Mouse (Mus musculus): Measurements from ENCODE around the gene Dab2ip.

The Dab2ip gene

DNA sequence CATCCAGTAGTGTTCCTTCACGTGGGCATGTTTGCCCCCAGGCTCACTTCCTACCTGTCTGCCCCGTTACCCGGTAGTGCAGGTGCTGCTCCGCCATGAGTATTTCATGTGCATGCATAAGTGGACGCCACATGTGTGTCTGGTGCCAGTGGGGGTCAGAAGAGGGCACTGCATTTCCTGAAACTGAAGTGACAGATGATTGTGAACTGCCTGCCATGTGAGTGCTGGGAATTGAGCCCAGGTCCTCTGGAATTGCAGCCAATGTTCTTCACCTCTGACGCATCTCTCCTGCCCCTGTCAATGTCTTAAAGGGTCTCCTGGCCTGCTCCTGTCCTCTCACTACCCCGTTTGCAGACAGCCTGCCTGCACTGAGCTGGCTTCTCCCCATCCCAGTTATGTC is 143.9 kb downstream of the Dab2ip start:
- no peak for DNase-seq (ENCODE audit: extremely low read depth, insufficient read length, low spot score)

DNA sequence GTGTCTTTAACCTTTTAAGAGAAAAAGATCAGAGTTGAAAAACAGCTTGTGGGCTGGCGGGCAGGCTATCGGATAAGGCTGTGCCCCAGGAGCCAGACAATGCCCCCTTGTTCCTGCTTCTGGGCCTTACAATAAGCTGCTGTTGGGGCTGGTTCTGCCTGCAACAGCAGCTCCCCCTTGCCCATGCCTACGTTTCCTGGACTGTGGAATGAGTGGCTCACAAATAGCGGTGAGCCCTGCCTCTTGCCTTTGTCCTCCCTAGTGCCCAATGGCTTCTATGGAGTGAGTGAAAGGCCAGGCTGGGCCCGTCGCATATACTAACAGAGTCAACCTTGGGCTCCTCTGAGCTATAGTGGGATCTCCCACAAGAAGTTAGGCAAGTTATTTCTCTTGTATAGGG is 144.5 kb downstream of the Dab2ip start:
- no peak for DNase-seq (ENCODE audit: extremely low read depth, insufficient read length, low spot score)

DNA sequence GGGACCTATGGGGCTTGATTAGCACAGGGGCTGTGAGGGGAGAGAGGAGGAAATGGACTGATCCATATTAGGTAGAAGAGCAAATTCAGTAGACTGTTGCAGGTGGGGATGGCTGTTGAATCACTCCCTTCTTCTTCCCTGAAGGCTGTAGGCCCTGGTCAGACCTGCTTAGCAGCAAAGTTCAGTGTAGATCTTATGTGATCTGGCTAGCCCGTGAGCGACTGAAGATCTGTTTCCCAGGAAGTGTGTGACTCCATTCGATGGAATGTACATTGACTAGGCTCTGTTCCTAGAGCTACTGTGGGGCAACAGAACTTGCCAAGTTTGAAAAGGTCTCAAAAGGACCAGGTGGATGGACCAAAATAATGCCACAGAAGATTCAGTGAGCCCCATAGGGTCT is 145.2 kb downstream of the Dab2ip start:
- no peak for DNase-seq (ENCODE audit: extremely low read depth, insufficient read length, low spot score)

DNA sequence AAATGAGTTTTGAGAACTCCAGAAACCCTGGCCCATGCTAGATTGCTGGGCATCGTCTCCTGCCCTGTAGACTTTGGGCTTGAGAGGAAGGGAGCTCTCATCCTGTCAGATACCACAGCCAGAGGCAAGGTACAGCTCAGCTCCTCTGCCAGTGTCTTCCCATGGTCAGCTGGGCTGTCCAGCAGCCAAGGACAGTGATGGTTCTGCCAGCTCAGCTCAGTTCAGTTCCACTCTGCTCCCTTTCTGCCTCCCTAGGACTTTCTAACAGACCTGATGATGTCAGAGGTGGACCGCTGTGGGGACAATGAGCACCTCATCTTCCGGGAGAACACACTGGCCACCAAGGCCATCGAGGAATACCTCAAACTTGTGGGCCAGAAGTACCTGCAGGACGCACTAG is 154.5 kb downstream of the Dab2ip start:
- DNase-seq (ENCODE audit: extremely low read depth, insufficient read length, low spot score): no peak

DNA sequence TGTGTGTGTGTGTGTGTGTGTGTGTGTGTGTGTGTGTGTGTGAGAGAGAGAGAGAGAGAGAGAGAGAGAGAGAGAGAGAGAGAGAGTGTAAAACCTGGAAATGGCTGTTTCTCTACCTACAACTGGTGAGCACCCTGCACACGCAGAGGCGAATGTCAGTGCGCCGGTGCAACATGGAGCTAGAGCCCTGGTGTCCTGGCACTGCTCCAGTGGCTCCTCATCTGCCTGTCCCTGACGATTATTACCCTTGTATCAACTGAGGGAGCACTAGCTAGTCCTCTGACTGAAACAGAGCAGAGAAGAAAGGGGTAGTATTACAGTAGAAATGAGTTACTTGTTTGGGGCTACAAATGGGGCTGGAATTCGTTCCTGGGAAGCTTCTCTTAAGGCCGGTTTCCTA is 155.4 kb downstream of the Dab2ip start:
- no peak for DNase-seq (ENCODE audit: extremely low read depth, insufficient read length, low spot score)

DNA sequence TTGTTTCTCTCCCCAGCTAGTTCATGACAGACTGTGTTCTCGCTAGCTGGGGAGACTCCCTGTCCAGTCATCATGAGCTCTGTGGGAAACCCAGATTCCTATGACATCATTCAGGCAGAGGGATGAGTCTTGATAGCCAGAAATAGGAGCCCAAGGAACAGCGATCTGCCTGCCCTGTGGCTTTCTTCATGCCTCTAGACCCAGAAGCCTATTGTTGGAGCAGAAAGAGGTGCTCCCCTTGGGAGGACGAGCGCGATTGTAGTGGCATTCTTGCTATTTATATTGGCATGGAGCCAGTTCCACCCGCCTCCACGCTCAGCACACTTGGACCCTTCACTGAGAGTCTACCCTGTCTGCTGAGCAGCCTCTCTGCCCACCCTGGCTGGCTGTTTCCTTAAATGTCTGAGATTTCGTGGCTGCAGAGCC is 156.7 kb downstream of the Dab2ip start:
- no peak for DNase-seq (ENCODE audit: extremely low read depth, insufficient read length, low spot score)

DNA sequence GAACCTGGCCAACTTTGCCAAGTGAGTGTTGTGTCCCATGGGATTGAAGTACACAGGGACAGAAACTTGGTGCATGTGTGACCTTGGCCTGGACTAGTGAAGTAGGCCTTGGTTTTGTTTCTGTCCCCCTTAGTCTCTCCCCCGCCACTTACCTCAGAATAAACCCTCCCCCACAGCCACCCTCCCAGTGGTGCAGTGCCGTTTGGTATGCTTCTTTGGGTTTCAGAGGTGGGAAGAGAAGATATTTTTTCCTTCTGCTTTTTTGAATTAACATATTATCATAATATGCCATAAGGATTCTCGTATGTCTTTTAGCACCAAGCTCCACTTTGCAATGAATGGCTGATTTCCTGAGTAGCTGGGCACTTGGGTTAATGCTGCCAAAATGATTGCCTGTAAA is 157.4 kb downstream of the Dab2ip start:
- DNase-seq (ENCODE audit: extremely low read depth, insufficient read length, low spot score): no peak

DNA sequence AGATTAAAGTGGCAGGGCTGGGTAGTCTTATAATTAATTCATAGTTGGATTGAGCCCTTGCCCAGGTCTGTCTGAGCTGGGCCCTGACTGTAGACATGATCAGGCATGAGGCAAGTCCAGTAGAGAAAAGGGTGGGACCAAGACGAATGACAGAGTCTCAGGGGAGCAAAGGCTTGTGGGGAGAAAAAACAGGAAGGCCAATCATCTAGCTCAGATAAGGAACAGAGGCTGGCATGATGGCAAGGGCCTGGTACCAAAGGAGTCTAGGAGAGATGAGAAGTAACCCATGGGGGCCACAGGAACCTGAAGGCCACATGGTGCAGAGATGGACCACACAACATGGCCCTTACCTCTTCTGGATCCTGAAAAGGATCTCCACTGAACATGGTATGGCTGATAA is 158.1 kb downstream of the Dab2ip start:
- no peak for DNase-seq (ENCODE audit: extremely low read depth, insufficient read length, low spot score)

DNA sequence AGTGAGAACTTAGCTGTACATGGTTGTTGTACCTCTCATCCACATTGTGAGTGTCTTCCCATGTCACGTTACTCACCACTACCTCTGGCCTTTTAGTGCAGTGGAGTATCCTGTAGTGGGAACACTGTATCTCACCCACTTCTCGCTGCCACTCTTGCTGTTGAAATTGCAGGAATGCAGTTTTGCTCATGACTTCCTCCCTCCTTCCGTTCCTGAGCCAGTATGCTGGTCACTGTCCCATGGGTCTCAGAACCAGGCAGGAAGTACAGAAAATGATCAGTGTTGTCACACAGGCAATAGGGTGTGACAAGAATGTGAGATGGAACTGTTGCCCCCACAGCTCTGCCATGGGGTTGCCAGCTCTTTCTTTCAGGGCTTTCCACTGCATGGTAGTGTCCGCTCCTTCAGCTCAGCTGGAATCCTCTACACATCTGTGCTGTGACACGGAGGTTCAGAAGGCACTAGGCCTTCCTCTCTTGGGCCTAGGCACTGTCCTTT is 160.0 kb downstream of the Dab2ip start:
- DNase-seq (ENCODE audit: extremely low read depth, insufficient read length, low spot score): no peak

DNA sequence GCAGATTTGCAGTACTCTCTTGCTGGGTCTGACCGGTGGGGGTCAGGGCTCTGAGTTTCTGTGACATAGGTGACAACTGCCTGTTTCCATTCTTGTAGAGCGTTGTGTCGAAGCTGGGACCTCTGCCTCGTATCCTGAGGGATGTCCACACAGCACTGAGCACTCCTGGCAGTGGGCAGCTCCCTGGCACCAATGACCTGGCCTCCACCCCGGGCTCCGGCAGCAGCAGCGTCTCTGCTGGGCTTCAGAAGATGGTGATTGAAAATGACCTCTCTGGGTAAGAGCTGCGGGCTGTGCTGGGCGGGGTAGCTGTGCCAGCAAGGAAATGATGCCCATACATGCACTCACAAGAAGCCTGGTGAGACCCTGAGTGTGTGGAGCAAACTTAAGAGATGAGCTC is 160.6 kb downstream of the Dab2ip start:
- DNase-seq (ENCODE audit: extremely low read depth, insufficient read length, low spot score): no peak

DNA sequence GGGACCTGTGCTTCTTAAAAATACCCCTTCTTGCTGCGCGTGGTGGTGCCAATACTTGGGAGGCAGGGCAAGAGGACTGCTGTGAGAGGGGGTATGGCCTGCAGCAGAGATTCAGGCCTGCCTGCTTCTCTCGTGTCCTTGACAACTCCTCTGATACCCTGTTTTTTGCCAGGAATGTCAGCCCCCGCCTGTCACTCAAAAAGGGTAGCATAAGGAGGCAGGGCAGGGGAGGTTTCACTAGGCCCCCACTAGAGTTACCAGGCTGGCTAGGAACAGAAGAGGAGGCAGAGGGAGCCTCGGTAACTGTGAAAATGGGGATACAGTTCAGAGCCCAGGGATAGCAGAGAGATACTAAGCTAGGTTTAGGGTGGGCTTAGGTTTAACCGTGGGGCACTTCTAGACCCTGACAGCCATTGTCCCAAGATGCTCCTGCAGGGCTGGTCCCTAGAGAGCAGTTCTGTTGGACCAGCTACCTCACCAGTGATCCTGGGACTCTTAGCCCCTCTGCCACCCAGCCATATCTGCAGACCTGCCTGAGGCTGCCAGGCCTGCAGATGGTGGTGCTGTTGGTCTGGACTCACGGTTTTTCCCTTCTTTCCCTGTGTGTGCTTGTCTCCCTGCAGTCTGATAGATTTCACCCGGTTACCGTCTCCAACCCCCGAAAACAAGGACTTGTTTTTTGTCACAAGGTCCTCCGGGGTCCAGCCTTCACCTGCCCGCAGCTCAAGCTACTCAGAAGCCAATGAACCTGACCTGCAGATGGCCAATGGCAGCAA is 161.4 kb downstream of the Dab2ip start:
- no peak for DNase-seq (ENCODE audit: extremely low read depth, insufficient read length, low spot score)

DNA sequence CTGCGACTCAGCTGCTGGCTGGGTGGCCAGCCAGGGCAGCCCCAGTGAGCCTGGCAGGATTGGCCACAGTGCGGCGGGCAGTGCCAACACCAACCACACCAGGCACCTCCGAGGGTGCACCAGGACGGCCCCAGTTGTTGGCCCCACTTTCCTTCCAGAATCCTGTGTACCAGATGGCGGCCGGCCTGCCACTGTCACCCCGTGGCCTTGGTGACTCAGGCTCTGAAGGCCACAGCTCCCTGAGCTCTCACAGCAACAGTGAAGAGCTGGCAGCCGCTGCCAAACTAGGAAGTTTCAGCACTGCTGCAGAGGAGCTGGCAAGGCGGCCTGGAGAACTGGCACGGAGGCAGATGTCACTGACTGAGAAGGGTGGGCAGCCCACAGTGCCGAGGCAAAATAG is 162.0 kb downstream of the Dab2ip start:
- no peak for DNase-seq (ENCODE audit: extremely low read depth, insufficient read length, low spot score)

DNA sequence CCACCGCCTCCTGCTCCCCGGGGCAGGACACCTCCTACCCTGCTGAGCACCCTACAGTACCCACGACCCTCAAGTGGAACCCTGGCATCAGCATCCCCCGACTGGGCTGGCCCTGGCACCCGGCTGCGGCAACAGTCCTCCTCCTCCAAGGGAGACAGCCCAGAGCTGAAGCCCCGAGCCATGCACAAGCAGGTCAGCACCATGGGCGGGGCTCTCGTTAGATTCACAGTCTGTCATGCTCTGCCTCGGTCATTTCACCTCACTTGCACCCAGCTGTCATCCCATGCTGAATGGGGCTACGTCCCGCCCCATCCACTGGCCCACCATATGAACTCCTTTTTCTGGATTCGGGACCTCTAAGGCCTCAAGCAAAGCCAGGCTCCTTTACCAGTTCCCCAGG is 162.5 kb downstream of the Dab2ip start:
- DNase-seq (ENCODE audit: extremely low read depth, insufficient read length, low spot score): no peak

DNA sequence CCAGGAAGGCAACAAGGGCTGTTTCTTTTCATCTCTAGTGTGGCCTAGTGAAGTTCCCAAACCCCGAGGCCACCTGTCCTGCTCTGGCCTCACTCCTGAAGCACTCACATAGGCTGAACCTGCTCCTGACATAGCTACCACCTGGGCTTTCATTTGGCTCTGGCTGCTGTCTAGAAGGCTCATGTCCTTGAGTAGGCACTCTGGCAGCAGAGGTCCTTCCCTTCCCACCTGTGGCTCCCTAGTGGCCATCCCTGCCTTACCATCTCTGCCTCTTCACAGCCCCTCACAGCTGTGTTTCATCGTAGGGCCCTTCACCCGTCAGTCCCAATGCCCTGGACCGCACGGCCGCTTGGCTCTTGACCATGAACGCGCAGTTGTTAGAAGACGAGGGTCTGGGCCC is 162.9 kb downstream of the Dab2ip start:
- no peak for DNase-seq (ENCODE audit: extremely low read depth, insufficient read length, low spot score)

DNA sequence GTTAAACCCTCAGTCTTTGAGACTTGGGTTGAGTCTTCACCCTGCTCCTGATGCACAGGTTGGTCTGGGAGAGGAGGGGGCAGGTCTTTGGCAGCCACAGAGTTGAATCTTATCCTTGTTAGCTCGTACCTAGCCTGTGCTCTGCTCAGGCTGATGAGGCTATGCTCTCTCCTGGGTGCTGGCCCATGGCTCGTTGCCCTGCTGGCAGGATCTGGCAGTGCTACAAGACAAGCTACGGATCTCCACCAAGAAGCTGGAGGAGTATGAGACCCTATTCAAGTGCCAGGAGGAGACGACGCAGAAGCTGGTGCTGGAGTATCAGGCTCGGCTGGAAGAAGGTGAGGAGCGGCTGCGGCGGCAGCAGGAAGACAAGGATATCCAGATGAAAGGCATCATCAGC is 164.8 kb downstream of the Dab2ip start:
- no peak for DNase-seq (ENCODE audit: extremely low read depth, insufficient read length, low spot score)

DNA sequence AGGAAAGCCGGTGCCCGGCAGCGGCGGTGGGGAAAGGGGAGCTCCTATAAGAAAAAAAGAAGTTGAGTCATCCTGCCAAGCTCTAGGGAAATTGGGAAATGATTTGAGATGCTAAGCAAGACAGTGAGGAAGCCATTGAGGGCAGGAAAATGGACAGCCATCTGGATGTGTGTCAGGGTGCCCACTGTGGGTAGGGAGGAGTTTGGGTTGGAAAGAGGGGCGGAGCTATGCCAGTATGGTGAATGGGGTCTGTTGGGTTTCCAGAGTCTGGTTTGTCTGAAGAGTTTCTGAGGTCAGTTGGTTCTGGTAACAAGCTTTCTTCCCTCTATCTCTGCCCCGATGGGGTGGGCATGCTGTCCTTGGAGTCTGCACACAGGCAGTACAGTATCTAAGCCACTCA is 165.2 kb downstream of the Dab2ip start:
- no peak for DNase-seq (ENCODE audit: extremely low read depth, insufficient read length, low spot score)

DNA sequence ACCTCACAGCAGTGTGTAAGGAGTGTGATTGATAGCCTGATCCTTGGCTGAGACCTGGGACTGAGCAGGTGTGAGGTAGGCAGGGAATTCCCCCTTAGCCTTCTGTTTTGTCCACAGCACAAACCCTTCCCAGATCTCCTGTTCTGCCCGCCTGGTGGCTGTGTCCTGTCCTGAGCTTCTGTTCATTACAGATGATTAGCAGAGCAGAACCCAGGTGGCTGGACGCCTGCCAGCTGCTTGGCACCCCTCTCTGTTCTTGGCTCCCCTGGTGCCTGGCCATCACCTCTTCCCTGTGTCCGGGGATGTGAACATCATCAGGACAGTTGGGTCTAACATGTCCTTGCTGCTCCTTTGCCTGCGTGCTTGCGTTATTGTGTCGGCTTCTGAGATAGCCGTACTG is 165.6 kb downstream of the Dab2ip start:
- DNase-seq (ENCODE audit: extremely low read depth, insufficient read length, low spot score): no peak

DNA sequence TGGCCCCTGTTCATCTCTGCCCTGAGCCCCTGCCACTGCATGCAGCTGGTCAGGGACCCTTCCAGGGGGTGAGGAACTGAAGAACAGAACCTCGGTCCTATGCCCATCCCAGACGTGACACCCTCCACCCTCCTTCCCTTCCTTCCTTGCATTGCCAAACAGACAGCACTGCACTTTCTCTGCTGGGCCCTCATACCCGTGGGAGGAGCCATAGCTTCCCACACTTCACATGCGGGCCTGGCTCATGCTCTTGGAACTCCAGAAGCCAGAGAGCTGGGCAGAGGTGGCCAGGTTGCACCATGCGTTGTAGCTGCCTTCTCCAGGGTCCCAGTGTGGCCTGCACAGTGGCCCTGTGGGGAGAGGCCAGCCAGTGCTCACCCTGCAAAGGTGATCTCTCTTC is 170.6 kb downstream of the Dab2ip start:
- no peak for DNase-seq (ENCODE audit: extremely low read depth, insufficient read length, low spot score)

DNA sequence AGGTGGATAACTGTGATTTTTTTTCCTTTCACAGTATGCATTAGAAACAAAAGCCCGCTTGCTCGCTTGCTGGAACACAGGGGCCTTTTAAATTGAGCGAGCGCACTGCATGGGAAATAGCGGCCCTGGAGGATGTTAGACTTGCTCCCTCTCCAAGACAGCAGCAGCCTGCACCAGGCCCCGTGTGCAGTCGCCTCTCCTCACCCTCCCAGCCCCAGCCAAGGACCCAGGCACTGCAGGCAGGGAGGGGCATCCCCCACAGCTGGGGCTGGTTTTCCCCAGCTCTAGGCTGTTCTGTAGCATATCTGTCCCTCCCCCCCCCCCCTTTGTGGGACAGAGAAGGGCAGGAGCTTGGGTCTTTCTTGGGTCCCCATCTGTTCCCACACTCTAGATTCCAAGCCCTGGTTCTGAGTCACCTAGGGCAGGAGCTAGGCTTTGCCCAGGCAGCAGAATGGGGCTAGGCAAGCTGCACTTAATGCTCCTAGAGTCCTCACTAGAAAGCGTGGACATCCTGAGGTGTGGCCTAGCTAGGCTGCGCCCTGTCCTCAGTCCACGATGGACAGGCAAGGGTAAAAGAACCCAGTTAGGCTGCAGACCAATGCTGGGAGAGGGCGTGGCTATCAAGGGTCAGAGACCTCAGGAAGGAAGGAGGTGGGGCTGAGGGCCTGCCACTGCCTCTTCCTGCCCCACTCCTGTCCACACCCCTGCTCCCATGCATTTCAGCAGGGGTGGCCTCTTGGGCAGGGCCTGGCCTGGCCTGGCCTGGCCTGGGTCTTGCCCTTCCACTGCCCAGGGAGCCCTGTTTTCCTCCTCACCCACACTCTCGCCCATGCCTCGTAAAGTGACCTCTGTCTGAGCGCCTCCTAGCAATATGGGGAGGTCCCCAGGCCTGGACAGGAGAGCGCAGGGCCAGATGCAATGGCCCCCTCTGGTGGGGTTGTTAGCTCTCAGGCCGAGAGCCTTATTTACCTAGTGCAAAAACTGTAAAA is 171.3 kb downstream of the Dab2ip start:
- no peak for DNase-seq (ENCODE audit: extremely low read depth, insufficient read length, low spot score)

DNA sequence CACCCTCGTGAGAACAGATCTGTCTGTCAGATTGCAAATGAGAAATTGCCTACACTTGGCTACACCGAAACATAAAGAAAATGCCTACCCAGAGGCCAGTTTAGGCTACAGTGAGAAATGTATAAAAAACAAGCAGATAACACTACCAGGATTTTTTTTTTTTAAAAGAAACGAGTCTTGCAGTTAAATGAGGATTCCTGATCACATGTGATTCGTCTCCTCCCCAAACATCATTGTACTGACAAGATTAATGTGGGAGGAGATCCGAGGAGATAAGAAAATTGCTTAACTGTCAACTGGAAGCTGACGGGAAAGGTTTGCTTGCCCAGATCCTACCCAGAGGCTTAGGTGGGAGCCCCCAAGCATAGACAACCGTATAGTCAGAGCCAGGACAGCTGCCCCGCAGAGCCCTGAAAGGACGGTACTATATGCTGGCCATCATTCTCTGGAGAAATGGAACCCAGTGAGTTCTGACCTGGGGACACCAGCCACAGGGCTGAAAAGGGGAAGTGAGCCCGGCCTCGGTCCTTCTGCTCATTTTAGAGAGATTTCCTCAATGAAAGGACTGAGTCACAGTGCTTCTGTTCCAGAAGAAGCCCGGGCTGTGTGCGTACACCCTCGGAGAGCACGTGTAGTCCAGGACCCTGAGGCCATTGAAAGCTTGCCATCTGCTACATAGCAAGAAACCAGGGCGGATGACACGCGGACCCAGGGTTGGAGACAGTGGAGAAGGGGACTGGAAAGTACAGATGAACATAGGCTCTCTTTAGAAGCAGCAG is 173.8 kb downstream of the Dab2ip start:
- no peak for DNase-seq (ENCODE audit: extremely low read depth, insufficient read length, low spot score)

DNA sequence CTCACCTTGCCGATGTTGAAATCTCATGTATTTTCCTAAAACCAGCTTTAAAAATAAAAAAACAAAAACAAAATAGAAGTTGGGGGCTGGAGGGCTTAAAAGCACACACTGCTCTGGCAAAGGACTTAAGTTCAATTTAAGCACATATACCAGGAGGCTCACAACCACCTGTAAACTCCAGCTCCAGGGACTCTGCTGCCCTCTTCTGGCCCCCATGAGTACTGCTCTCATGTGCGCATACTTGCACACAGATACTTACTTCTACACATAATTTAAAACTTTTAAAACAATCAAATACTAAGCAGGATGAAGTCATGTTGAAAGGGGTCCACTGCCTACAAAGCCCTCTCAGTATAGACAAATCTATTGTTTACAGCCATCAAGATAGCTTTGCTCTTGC is 176.9 kb downstream of the Dab2ip start:
- no peak for DNase-seq (ENCODE audit: extremely low read depth, insufficient read length, low spot score)
